Mouse (Mus musculus) left cerebral cortex, adult 2 months (tissue): ENCODE measurements around the gene Map3k4. TPM values are rescaled to one million over a fixed set of nuclear protein-coding genes. Genes with fewer than 3 reads are reported as not detected.

Experiments used
- DNase-seq, 2 experiments: peaks; one replicate each; pipeline ENCODE4 v3.0.0; 2021 to 2022; ENCODE audit warnings: low spot score in 2 of 2, mixed read lengths in 1 of 2; ENCODE audit errors: extremely low spot score in 1 of 2
- H3K27ac ChIP-seq: fragments of 200-600 bp; 2 replicates; pipeline ENCODE4 v1.8.1; 2022
- H3K4me3 ChIP-seq: fragments of 200-600 bp; 2 replicates; pipeline ENCODE4 v1.8.1; 2022
- CTCF ChIP-seq: fragments of 200-600 bp; IDR thresholded peaks from 2 replicates; pipeline ENCODE4 v1.8.1; 2022; ENCODE audit warnings: antibody characterized with exemption, mild to moderate bottlenecking, moderate library complexity
- intact Hi-C: fragments of 180-260 bp; cut with DNase I; formaldehyde crosslinking; loops from one replicate; pipeline ENCODE4 v1.15.1; 2025
- total RNA-seq, 2 experiments: library from RNA; stranded (reverse); gene quantifications; 2 replicates each; pipeline ENCODE4 v1.2.3; 2021

Map3k4 gene
- total RNA-seq, 2 experiments from 2014 or later = 50.0 to 50.2 TPM

GRCm38 (mm10) chr17:12263787-12264186, 54.8 kb downstream of the Map3k4 start:
- TF ChIP-seq CTCF = no peak
- intact Hi-C loops = no loop called here
- no peak overlapping the region for H3K27ac ChIP-seq
- no peak for DNase-seq
- H3K4me3 ChIP-seq = no peak overlapping the region

- no peak overlapping the region for H3K4me3 ChIP-seq
- no peak for TF ChIP-seq CTCF
- DNase-seq = no peak
These were observed 55.7 kb downstream of the Map3k4 start for GRCm38 (mm10) chr17:12262851-12263250.

DNA sequence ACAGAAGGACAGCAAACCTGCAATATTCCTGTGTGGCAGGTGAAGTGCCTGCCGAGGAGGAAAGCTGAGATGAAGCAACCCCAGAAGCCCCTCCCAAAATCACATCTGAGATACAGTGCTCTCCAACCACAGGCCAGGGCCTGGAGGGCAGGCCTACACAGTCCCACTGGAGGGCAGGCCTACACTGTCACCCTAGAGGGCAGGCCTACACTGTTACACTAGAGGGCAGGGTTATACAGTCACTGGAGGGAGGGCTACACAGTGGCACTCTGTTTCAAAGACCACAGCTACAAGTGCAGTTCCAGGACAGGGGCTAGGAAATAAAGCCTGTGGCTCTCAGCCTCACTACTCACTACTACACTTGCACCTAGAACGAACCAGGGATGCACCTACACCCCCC, 56.7 kb downstream of the Map3k4 start:
- DNase-seq = no peak
- Histone ChIP-seq H3K27ac (no peak overlapping the region), H3K4me3 (no peak overlapping the region)
- peak; percentile 13; the same call in 1 of the 2 replicates for TF ChIP-seq CTCF
- intact Hi-C loops = no loop called here

More at GRCm38 (mm10) chr17:12262851-12263250, 55.7 kb downstream of the Map3k4 start:
- no peak overlapping the region for H3K27ac ChIP-seq
- intact Hi-C loops = no loop called here

DNA sequence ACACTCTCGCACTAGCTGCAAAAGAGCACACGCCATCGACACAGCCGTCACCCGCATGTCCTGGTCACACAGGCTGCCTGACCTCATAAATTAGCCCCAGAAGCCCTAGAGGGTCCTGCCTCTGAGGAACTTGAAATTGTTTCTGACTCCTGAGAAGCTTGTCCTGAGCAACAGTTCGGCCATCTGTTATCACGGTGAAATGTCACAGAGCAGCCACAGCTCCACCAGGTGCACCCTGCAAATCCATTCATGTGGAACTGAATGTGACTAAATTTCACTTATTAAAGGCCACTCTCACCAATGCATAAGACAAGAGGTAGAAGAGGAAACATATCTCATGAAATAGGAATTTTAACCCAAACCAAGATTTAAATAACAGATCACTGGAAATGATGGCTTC, 57.2 kb downstream of the Map3k4 start:
- Histone ChIP-seq H3K4me3 (no peak overlapping the region), H3K27ac (no peak overlapping the region)
- no peak for TF ChIP-seq CTCF
- intact Hi-C loops = no loop called here
- DNase-seq = no peak

DNA sequence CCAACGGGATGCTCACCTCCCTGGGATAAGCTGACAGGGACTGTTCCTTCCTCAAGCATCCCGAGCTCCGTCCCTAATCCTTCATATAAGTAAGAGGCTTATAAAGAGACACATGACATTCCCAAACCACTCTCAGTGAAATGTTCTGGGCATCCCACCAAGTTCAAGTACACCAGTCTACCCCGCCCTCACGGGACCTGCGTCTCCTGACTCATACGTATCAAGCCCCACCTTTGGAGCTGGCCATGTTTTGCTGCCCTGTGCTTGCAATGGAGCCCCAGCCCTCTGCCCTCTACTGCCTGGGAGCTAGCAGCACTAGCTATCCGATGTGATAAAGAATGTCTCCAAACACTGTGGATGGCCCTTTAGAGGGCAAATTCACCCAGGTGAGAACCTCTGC, 58.6 kb downstream of the Map3k4 start:
- intact Hi-C loops = no loop called here
- no peak for TF ChIP-seq CTCF
- DNase-seq = no peak
- Histone ChIP-seq H3K27ac (no peak overlapping the region), H3K4me3 (no peak overlapping the region)

GRCm38 (mm10) chr17:12258517-12258916, 60.1 kb downstream of the Map3k4 start:
- no peak for DNase-seq
- Histone ChIP-seq H3K27ac (no peak overlapping the region), H3K4me3 (no peak overlapping the region)
- intact Hi-C loops = no loop called here
- TF ChIP-seq CTCF = no peak

DNA sequence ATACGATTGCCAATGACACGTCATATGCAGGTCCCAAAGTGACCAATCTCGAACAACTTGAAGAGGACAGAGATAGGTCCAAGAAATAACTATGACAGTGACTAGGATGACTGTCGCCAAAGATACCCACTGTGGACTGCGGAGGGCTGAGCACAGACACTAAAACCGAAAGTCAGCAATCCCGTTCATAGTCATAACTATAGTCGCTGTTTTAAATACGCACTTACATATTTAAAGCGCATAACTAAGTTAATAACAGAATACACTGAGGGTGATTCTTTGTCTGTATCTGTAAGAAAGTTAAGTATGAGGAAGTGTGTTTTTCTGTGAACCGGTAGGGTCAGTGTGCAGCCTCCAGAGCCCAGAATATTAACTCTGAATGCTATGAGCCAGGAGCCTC, 62.5 kb downstream of the Map3k4 start:
- TF ChIP-seq CTCF = no peak
- Histone ChIP-seq H3K27ac (no peak overlapping the region), H3K4me3 (no peak overlapping the region)
- intact Hi-C loops = no loop called here
- no peak for DNase-seq

GRCm38 (mm10) chr17:12250581-12250980, 68.0 kb downstream of the Map3k4 start:
- DNase-seq = no peak
- no peak overlapping the region for H3K27ac ChIP-seq
- TF ChIP-seq CTCF = no peak
- no peak overlapping the region for H3K4me3 ChIP-seq
- intact Hi-C loops = no loop called here

DNA sequence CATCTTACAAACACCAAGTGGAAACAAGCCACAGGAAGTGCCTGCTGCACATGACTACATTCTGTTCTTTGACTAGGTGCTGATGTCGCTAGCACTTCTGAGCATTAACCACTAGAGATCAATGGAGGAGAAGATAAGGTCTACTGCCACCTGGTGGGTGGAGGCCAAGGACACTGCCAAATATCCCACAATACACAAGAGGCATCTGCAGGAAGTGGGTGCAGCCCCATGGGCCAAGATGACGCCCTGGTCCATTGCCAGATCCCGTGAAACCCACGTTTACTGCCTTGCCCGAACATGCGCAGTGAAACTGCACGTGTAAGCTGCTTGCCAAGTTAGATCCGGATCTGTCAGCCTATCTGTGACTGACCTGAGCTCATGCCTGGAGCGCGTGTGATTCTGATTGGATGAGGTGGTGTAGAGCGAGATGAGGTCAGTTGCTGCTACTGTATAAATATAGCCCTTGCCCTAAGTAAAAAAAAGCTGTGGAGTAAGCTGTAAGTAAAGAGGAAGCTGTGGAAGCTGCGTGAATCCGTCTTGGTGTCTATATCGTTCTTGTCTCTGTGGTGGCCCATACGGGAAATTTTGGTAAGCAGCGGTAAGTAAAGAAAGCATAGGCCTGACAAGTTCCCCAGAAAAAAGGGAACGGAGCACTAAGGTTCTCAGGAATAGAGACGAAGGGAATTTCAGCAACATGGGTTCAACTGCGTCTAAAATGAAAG, 68.7 kb downstream of the Map3k4 start:
- peak; percentile 33 for TF ChIP-seq CTCF
- Histone ChIP-seq H3K4me3 (no peak overlapping the region), H3K27ac (no peak overlapping the region)
- intact Hi-C loops = loop anchor here (10.0 kb wide), 1 partner anchor 435 kb away; no protein-coding TSS in a partner anchor
- no peak for DNase-seq

GRCm38 (mm10) chr17:12240701-12241100, 77.9 kb downstream of the Map3k4 start:
- Histone ChIP-seq H3K4me3 (no peak overlapping the region), H3K27ac (no peak overlapping the region)
- DNase-seq = no peak
- no peak for TF ChIP-seq CTCF
- intact Hi-C loops = loop anchor here (10.0 kb wide), 1 partner anchor 444 kb away; no protein-coding TSS in a partner anchor

DNA sequence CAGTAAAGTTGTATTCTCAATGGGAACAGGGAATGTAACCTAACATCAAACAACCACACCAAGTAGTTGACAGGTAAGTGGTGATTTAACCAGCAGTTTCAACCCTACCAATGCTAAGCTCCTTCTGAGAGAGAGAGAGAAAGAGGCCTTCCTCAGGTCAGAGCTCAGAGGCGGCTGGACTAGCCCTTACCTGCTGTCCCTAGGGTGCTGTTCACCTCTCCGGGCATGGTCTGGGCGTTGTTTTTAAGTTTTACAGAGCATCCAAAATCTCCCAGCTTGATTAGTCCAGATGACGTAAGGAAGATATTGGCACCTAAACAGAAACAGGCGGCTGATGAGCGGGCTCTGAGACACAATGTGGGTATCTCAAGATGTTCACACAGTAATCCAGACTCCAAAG, 85.9 kb downstream of the Map3k4 start:
- Histone ChIP-seq H3K27ac (no peak overlapping the region), H3K4me3 (no peak overlapping the region)
- no peak for TF ChIP-seq CTCF
- DNase-seq = no peak
- intact Hi-C loops = no loop called here

- intact Hi-C loops = no loop called here
- H3K27ac ChIP-seq = no peak overlapping the region
These were observed 87.5 kb downstream of the Map3k4 start for GRCm38 (mm10) chr17:12231087-12231486.

DNA sequence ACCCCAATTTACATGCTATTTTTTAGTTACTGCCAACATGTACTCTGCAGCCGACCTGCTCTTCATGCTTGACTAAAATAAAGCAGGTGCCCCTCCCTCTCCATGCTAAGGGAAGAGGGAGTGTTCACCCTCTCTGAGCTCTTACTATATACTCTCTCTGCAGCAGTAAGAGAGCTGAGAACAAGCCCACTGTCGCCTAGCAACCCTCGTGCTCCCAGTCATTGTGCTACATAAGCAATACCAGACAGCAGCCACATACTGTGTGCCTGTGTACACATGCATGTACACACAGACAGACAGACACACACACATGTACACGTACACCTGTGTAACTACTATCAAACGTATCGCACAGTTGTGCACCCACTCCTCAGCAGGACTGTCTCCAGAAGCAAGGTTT, 88.4 kb downstream of the Map3k4 start:
- Histone ChIP-seq H3K4me3 (no peak overlapping the region), H3K27ac (no peak overlapping the region)
- DNase-seq = no peak
- no peak for TF ChIP-seq CTCF
- intact Hi-C loops = no loop called here

More at GRCm38 (mm10) chr17:12231087-12231486, 87.5 kb downstream of the Map3k4 start:
- DNase-seq = no peak
- no peak overlapping the region for H3K4me3 ChIP-seq
- TF ChIP-seq CTCF = no peak
